Mouse (Mus musculus) lung, adult 2 months (tissue): ENCODE measurements around the gene Trim24.

ENCODE experiments used
- CTCF ChIP-seq: fragments of 200-500 bp; IDR thresholded peaks from 2 replicates; pipeline ENCODE4 v1.5.1; 2011; ENCODE audit warnings: mild to moderate bottlenecking, low read length, control low read depth; ENCODE audit not compliant: insufficient read depth
- POLR2A ChIP-seq: fragments of 200-500 bp; IDR thresholded peaks from 2 replicates; pipeline ENCODE4 v1.6.1; 2011; ENCODE audit warnings: low read depth, mild to moderate bottlenecking, control low read depth, low read length, borderline replicate concordance; ENCODE audit errors: extremely low read depth

GRCm38 (mm10) chr6:37842779-37843605, 27.6 kb upstream of the Trim24 start:
- TF ChIP-seq CTCF, result no peak
- no peak for TF ChIP-seq POLR2A
